Mouse (Mus musculus) ES-Bruce4 (cell line): ENCODE measurements at regions not wholly inside any gene's neighbourhood (a gene's known extent, or its start where the extent isn't known, plus 50 kb on each side); places are given as distances from the start of the nearest gene placed in this dataset.

ENCODE experiments used
- EP300 ChIP-seq: IDR thresholded peaks from 2 replicates; pipeline ENCODE4 v1.6.1; 2011; ENCODE audit warnings: low read depth, low read length; ENCODE audit not compliant: insufficient read depth
- POLR2A ChIP-seq: IDR thresholded peaks from one replicate; pipeline ENCODE4 v1.8.1; 2011; ENCODE audit warnings: low read length; ENCODE audit not compliant: insufficient read depth

GRCm38 (mm10) chr7:129853596-129853995 is 261.9 kb downstream of the Wdr11 start:
- no peak for TF ChIP-seq EP300
- no peak for TF ChIP-seq POLR2A
